Mouse (Mus musculus): ENCODE data around the gene Gm19345. TPM values are rescaled to one million over a fixed set of nuclear protein-coding genes. Genes with fewer than 3 reads are reported as not detected.

Gene Gm19345
- polyA plus RNA-seq, 1 experiment from 2014 or later, result not detected

Other genes with a start within 250 kb of the Gm19345 start
- gene Clasrp, start 247.5 kb upstream of the Gm19345 start, polyA plus RNA-seq (2014; fragmentation: Nextera tagmentation; extraction: Ambion mirVana), result 38.6 and 44.8 TPM in 2 replicates
- 8.3 and 10.4 TPM in 2 replicates for gene Relb, start 222.6 kb upstream of the Gm19345 start, polyA plus RNA-seq (2014; fragmentation: Nextera tagmentation; extraction: Ambion mirVana)
- 77.9 and 86.2 TPM in 2 replicates for gene Clptm1, start 187.0 kb upstream of the Gm19345 start, polyA plus RNA-seq (2014; fragmentation: Nextera tagmentation; extraction: Ambion mirVana)
- gene Apoc2, start 174.1 kb upstream of the Gm19345 start, polyA plus RNA-seq (2014; fragmentation: Nextera tagmentation; extraction: Ambion mirVana), result 1.5 and 1.9 TPM in 2 replicates
- not detected in 2 replicates for gene Gm44805, start 170.6 kb upstream of the Gm19345 start, polyA plus RNA-seq (2014; fragmentation: Nextera tagmentation; extraction: Ambion mirVana)
- 0.39 TPM in 1 of 2 replicates, not detected in the other for gene Apoc4, start 170.5 kb upstream of the Gm19345 start, polyA plus RNA-seq (2014; fragmentation: Nextera tagmentation; extraction: Ambion mirVana)
- gene Apoc1, start 159.3 kb upstream of the Gm19345 start, polyA plus RNA-seq (2014; fragmentation: Nextera tagmentation; extraction: Ambion mirVana), result 10.9 and 12.6 TPM in 2 replicates
- gene Apoe, start 152.8 kb upstream of the Gm19345 start, polyA plus RNA-seq (2014; fragmentation: Nextera tagmentation; extraction: Ambion mirVana), result 291 and 299 TPM in 2 replicates
- 91.2 and 108 TPM in 2 replicates for gene Tomm40, start 136.6 kb upstream of the Gm19345 start, polyA plus RNA-seq (2014; fragmentation: Nextera tagmentation; extraction: Ambion mirVana)
- 106 and 113 TPM in 2 replicates for gene Nectin2, start 101.5 kb upstream of the Gm19345 start, polyA plus RNA-seq (2014; fragmentation: Nextera tagmentation; extraction: Ambion mirVana)
- 156 and 164 TPM in 2 replicates for gene Bcam, start 81.0 kb upstream of the Gm19345 start, polyA plus RNA-seq (2014; fragmentation: Nextera tagmentation; extraction: Ambion mirVana)
- gene Cblc, start 55.2 kb upstream of the Gm19345 start, polyA plus RNA-seq (2014; fragmentation: Nextera tagmentation; extraction: Ambion mirVana), result 15.1 and 17.7 TPM in 2 replicates
- gene Bcl3, start 29.2 kb upstream of the Gm19345 start, polyA plus RNA-seq (2014; fragmentation: Nextera tagmentation; extraction: Ambion mirVana), result 10.7 and 11.5 TPM in 2 replicates
- not detected in 2 replicates for gene Ceacam16, start 9.3 kb downstream of the Gm19345 start, polyA plus RNA-seq (2014; fragmentation: Nextera tagmentation; extraction: Ambion mirVana)
- 0.14 and 0.41 TPM in 2 replicates for gene Ceacam19, start 36.0 kb downstream of the Gm19345 start, polyA plus RNA-seq (2014; fragmentation: Nextera tagmentation; extraction: Ambion mirVana)
- 10.4 and 11.7 TPM in 2 replicates for gene Pvr, start 69.2 kb downstream of the Gm19345 start, polyA plus RNA-seq (2014; fragmentation: Nextera tagmentation; extraction: Ambion mirVana)
- gene Igsf23, start 98.8 kb downstream of the Gm19345 start, polyA plus RNA-seq (2014; fragmentation: Nextera tagmentation; extraction: Ambion mirVana), result 0.18 and 0.71 TPM in 2 replicates
- gene Ceacam20, start 113.4 kb downstream of the Gm19345 start, polyA plus RNA-seq (2014; fragmentation: Nextera tagmentation; extraction: Ambion mirVana), result not detected in 2 replicates
- not detected in 2 replicates for gene Nlrp9b, start 139.5 kb downstream of the Gm19345 start, polyA plus RNA-seq (2014; fragmentation: Nextera tagmentation; extraction: Ambion mirVana)
- not detected in 2 replicates for gene Vmn1r91, start 247.7 kb downstream of the Gm19345 start, polyA plus RNA-seq (2014; fragmentation: Nextera tagmentation; extraction: Ambion mirVana)